Mouse (Mus musculus): ENCODE data around the gene Umad1. TPM values are rescaled to one million over a fixed set of nuclear protein-coding genes. Genes with fewer than 3 reads are reported as not detected.

The Umad1 gene
- total and polyA plus RNA-seq, 3 experiments: 7.6 to 17.5 (median 10.0) TPM

DNA sequence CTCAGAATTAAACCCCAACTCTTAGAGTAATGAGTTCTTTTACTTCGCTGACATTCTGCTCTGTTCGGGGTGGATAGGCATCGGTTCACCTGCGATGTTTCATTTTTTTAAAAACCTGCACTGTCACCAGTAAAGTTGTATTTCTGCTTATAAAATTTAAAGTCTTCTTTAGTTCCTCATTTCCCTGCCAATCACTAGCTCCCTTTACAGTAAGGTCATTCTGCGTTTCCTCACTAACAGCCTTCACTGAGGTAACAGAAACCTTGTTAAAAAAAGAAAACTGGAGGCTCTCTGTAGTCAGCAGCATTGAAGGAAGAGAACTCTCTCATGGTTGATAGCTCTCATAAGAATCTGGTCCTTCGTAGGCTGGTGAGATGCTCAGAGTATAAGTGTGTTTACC, 80.4 kb downstream of the Umad1 start:
- in situ Hi-C loops (cut with MboI; ENCODE audit: low pct_ligation_motif_present, low pct_unique_long_range_greater_than_20kb, low sequenced_read_pairs) (loop anchor here (25.0 kb wide), 1 partner anchor 398 kb away; no protein-coding TSS in a partner anchor), dilution Hi-C loops (cut with MboI; ENCODE audit: extremely low pct_ligation_motif_present, extremely low pct_unique_long_range_greater_than_20kb, low sequenced_read_pairs) (no loop called here)
- no peaks in the 10 kb centered on the region for H3K9me3 ChIP-seq (replicated peaks; ENCODE audit: low read length)
- peaks cover 7 to 33% of the 10 kb centered on the region in 2 experiments for H3K4me1 ChIP-seq (ENCODE audit: control insufficient read depth in 1 of 2, insufficient read depth in 2 of 2)
- no peak overlapping the region for H3K9ac ChIP-seq (ENCODE audit: insufficient read depth, low read depth)
- no peak overlapping the region for H3K4me3 ChIP-seq (replicated peaks in 1 of 3; ENCODE audit: low read depth in 2 of 3, low read length in 2 of 3, poor library complexity in 1 of 3)
- H3K4me2 ChIP-seq (ENCODE audit: insufficient read depth, low read depth, poor library complexity, severe bottlenecking): no peak overlapping the region; the same call in 1 of the 2 replicates
- no peaks in the 10 kb centered on the region for H3K27me3 ChIP-seq (replicated peaks)
- peaks cover 3% of the 10 kb centered on the region; the same call in 1 of the 2 replicates for H3K79me2 ChIP-seq (replicated peaks; ENCODE audit: control insufficient read depth, extremely low read depth, insufficient read depth, poor library complexity, severe bottlenecking)
- no peak for TF ChIP-seq CTCF (conservative IDR thresholded peaks at IDR 0.05 in 1 of 2, IDR thresholded peaks at IDR 0.05 in 1 of 2; ENCODE audit: low read depth in 2 of 2, low read length in 2 of 2)
- no peak for TF ChIP-seq MYC (IDR thresholded peaks at IDR 0.05; ENCODE audit: low read depth, low read length)
- no peak for TF ChIP-seq NRF1 (IDR thresholded peaks at IDR 0.05; ENCODE audit: low read depth, low read length)
- TF ChIP-seq MXI1 (IDR thresholded peaks at IDR 0.05; ENCODE audit: low read depth, low read length): no peak
- TF ChIP-seq TBP (conservative IDR thresholded peaks at IDR 0.05; ENCODE audit: low read depth, low read length): no peak
- TF ChIP-seq POLR2AphosphoS2 (IDR thresholded peaks at IDR 0.05; ENCODE audit: low read depth, low read length): no peak
- no peak for TF ChIP-seq ZNF384 (IDR thresholded peaks at IDR 0.05; ENCODE audit: low read depth, low read length)
- no peak for TF ChIP-seq MAZ (IDR thresholded peaks at IDR 0.05; ENCODE audit: low read depth, low read length)
- no peak for TF ChIP-seq KAT2A (IDR thresholded peaks at IDR 0.05; ENCODE audit: insufficient replicate concordance, low read length)
- no peak for TF ChIP-seq USF1 (IDR thresholded peaks at IDR 0.05; ENCODE audit: low read depth, low read length)
- TF ChIP-seq ZC3H11A (IDR thresholded peaks at IDR 0.05; ENCODE audit: low read depth, low read length): no peak
- TF ChIP-seq IRF4 (IDR thresholded peaks at IDR 0.05; ENCODE audit: low read depth, low read length): no peak
- no peak for TF ChIP-seq GABPA (IDR thresholded peaks at IDR 0.05; ENCODE audit: insufficient replicate concordance, low read depth, low read length)
- TF ChIP-seq POLR2A (IDR thresholded peaks at IDR 0.05; ENCODE audit: low read depth, low read length): no peak
- TF ChIP-seq SMC3 (IDR thresholded peaks at IDR 0.05; ENCODE audit: low read depth, low read length): no peak
- H3K36me3 ChIP-seq (replicated peaks in 1 of 2; ENCODE audit: control insufficient read depth in 1 of 2, insufficient read depth in 1 of 2, low read length in 1 of 2): peaks cover 0 to 1% of the 10 kb centered on the region in 2 experiments
- H3K27ac ChIP-seq (ENCODE audit: insufficient read depth, low read depth): no peak overlapping the region
- DNase-seq (ENCODE audit: extremely low read depth): no peak

- no peak for DNase-seq (ENCODE audit: extremely low read depth)
- peaks cover 7 to 37% of the 10 kb centered on the region in 2 experiments; a peak in 3 of 4 replicates for H3K4me1 ChIP-seq (ENCODE audit: control insufficient read depth in 1 of 2, insufficient read depth in 2 of 2)
- no peaks in the 10 kb centered on the region for H3K36me3 ChIP-seq (replicated peaks in 1 of 2; ENCODE audit: control insufficient read depth in 1 of 2, insufficient read depth in 1 of 2, low read length in 1 of 2)
- H3K9ac ChIP-seq (ENCODE audit: insufficient read depth, low read depth): peak overlapping the region; percentile 76
- dilution Hi-C loops (cut with MboI; ENCODE audit: extremely low pct_ligation_motif_present, extremely low pct_unique_long_range_greater_than_20kb, low sequenced_read_pairs): no loop called here
- H3K9me3 ChIP-seq (replicated peaks; ENCODE audit: low read length): no peaks in the 10 kb centered on the region
- H3K27ac ChIP-seq (ENCODE audit: insufficient read depth, low read depth): no peak overlapping the region
- in situ Hi-C loops (cut with MboI; ENCODE audit: low pct_ligation_motif_present, low pct_unique_long_range_greater_than_20kb, low sequenced_read_pairs): loop anchor here (25.0 kb wide), 1 partner anchor 394 kb away; no protein-coding TSS in a partner anchor
- peak overlapping the region; percentile 99 for H3K4me2 ChIP-seq (ENCODE audit: insufficient read depth, low read depth, poor library complexity, severe bottlenecking)
- no peak overlapping the region for H3K4me3 ChIP-seq (replicated peaks in 1 of 3; ENCODE audit: low read depth in 2 of 3, low read length in 2 of 3, poor library complexity in 1 of 3)
- TF ChIP-seq CTCF (conservative IDR thresholded peaks at IDR 0.05 in 1 of 2, IDR thresholded peaks at IDR 0.05 in 1 of 2; ENCODE audit: low read depth in 2 of 2, low read length in 2 of 2): peak in 1 of 2 experiments; percentile 66; a peak in 2 of 4 replicates
- TF ChIP-seq ZNF384 (IDR thresholded peaks at IDR 0.05; ENCODE audit: low read depth, low read length): no peak
- TF ChIP-seq NELFE (IDR thresholded peaks at IDR 0.05; ENCODE audit: low read depth, low read length): no peak; the same call in 1 of the 2 replicates
- TF ChIP-seq MAFK (IDR thresholded peaks at IDR 0.05; ENCODE audit: insufficient replicate concordance, low read length): no peak; the same call in 1 of the 2 replicates
- TF ChIP-seq ZKSCAN1 (IDR thresholded peaks at IDR 0.05; ENCODE audit: borderline replicate concordance, low read depth, low read length): no peak
- TF ChIP-seq TCF12 (IDR thresholded peaks at IDR 0.05; ENCODE audit: low read depth, low read length): peak; percentile 20; the same call in 1 of the 2 replicates
- TF ChIP-seq UBTF (IDR thresholded peaks at IDR 0.05; ENCODE audit: low read depth, low read length): no peak
- no peak for TF ChIP-seq MXI1 (IDR thresholded peaks at IDR 0.05; ENCODE audit: low read depth, low read length)
- TF ChIP-seq E2F4 (IDR thresholded peaks at IDR 0.05; ENCODE audit: insufficient replicate concordance, low read depth, low read length): no peak
- no peak for TF ChIP-seq USF1 (IDR thresholded peaks at IDR 0.05; ENCODE audit: low read depth, low read length)
- peak; percentile 53 for TF ChIP-seq SMC3 (IDR thresholded peaks at IDR 0.05; ENCODE audit: low read depth, low read length)
- TF ChIP-seq POLR2A (IDR thresholded peaks at IDR 0.05; ENCODE audit: low read depth, low read length): no peak
- peak; percentile 27; the same call in 1 of the 2 replicates for TF ChIP-seq BHLHE40 (IDR thresholded peaks at IDR 0.05; ENCODE audit: low read depth, low read length)
- no peak for TF ChIP-seq USF2 (conservative IDR thresholded peaks at IDR 0.05; ENCODE audit: low read depth, low read length)
- TF ChIP-seq MAZ (IDR thresholded peaks at IDR 0.05; ENCODE audit: low read depth, low read length): no peak
- TF ChIP-seq PAX5 (IDR thresholded peaks at IDR 0.05; ENCODE audit: low read length): no peak
- no peak for TF ChIP-seq POLR2AphosphoS2 (IDR thresholded peaks at IDR 0.05; ENCODE audit: low read depth, low read length)
- TF ChIP-seq CHD2 (IDR thresholded peaks at IDR 0.05; ENCODE audit: low read length): no peak
- TF ChIP-seq RAD21 (IDR thresholded peaks at IDR 0.05; ENCODE audit: low read depth, low read length): peak; percentile 58
- no peaks in the 10 kb centered on the region for H3K27me3 ChIP-seq (replicated peaks)
- H3K79me2 ChIP-seq (replicated peaks; ENCODE audit: control insufficient read depth, extremely low read depth, insufficient read depth, poor library complexity, severe bottlenecking): peaks cover 3% of the 10 kb centered on the region
These were observed 84.2 kb downstream of the Umad1 start for GRCm38 (mm10) chr6:8343271-8343670.

All from CH12.LX (cell line).